Mouse (Mus musculus) neural tube, embryonic 15.5 days (tissue): ENCODE measurements around the gene Tmem28. TPM values are rescaled to one million over a fixed set of nuclear protein-coding genes. Genes with fewer than 3 reads are reported as not detected.

Source experiments
- ATAC-seq: fragments of 200-750 bp; cut with Nextera tagmentation; 2 replicates; pipeline ENCODE4 v1.8.0; 2017; ENCODE audit warnings: mild to moderate bottlenecking, moderate TSS enrichment, moderate library complexity; ENCODE audit not compliant: low FRiP score
- H3K27ac ChIP-seq: fragments of 300-500 bp; sonication (generic); replicated peaks from 2 replicates; pipeline ENCODE4 v1.5.1; 2015; ENCODE audit warnings: mild to moderate bottlenecking, inconsistent platforms
- H3K27me3 ChIP-seq: fragments of 300-500 bp; sonication (generic); replicated peaks from 2 replicates; pipeline ENCODE4 v1.6.1; 2015; ENCODE audit warnings: inconsistent platforms
- H3K36me3 ChIP-seq: fragments of 300-500 bp; sonication (generic); 2 replicates; pipeline ENCODE4 v1.6.1; 2015; ENCODE audit warnings: inconsistent platforms
- H3K4me1 ChIP-seq: fragments of 300-500 bp; sonication (generic); 2 replicates; pipeline ENCODE4 v1.6.1; 2015; ENCODE audit warnings: inconsistent platforms
- H3K4me2 ChIP-seq: fragments of 300-500 bp; sonication (generic); 2 replicates; pipeline ENCODE4 v1.6.1; 2015; ENCODE audit warnings: inconsistent platforms, mild to moderate bottlenecking, moderate library complexity
- H3K4me3 ChIP-seq: fragments of 300-500 bp; sonication (generic); replicated peaks from 2 replicates; pipeline ENCODE4 v1.5.1; 2015; ENCODE audit warnings: mild to moderate bottlenecking, inconsistent platforms
- H3K9ac ChIP-seq: fragments of 300-500 bp; sonication (generic); replicated peaks from 2 replicates; pipeline ENCODE4 v1.6.1; 2015; ENCODE audit warnings: mild to moderate bottlenecking, inconsistent platforms
- H3K9me3 ChIP-seq: fragments of 300-500 bp; sonication (generic); replicated peaks from 2 replicates; pipeline ENCODE4 v1.6.1; 2016; ENCODE audit warnings: inconsistent platforms
- WGBS: fragments of 180-500 bp; shearing (Covaris S2); methylation state at CpG from one replicate; pipeline ENCODE4 v1.1.7; 2015; ENCODE audit warnings: mixed read lengths; 5-methylcytosine and 5-hydroxymethylcytosine counted together
- polyA plus RNA-seq: library from polyadenylated mRNA; unstranded; fragments of >200 nt; fragmentation: Nextera tagmentation; extraction: Ambion mirVana; gene quantifications from 2 replicates; pipeline ENCODE4 v1.2.1, GENCODE M21; 2015

Tmem28 gene
- 1.6 and 1.8 TPM in 2 replicates for polyA plus RNA-seq

DNA sequence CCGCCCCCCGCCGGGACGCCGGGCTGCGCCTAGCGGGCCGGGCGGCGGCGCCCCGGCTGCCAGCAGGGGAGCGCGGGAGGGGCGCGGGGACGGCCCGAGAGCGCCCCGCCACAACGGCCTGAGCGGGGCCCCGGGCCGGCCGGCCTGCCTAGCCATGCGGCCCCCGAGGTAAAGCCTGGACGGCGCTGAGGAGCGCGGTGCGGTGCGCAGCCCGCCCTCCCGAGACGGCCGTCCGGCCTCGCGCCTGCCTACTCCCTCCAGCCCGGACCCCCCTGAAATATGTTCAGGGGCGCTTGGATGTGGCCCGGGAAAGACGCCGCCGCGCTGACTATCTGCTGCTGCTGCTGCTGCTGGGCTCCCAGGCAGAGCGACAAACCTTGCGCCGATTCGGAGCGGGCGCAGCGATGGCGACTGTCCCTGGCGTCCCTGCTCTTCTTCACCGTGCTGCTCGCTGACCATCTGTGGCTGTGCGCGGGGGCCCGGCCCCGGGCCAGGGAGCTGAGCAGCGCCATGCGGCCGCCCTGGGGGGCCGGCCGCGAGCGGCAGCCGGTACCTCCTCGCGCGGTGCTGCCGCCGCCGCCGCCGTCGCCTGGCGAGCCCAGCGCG, at the start of gene Tmem28:
Tmem28 (plus strand) TSS at position 232 of the 606 bp plus-strand sequence.
- Histone ChIP-seq H3K36me3 (no peaks in the 10 kb centered on the region), H3K4me2 (peak within 1 kb of the TSS; percentile 68), H3K27ac (peak within 1 kb of the TSS; percentile 76), H3K9me3 (no peaks in the 10 kb centered on the region), H3K27me3 (peaks cover 12% of the 10 kb centered on the region; the same call in 1 of the 2 replicates), H3K9ac (peak within 1 kb of the TSS; percentile 50), H3K4me1 (0 out of 2 replicates have a peak, but pooled peaks cover 3% of the 10 kb centered on the region), H3K4me3 (peak within 1 kb of the TSS; percentile 60)
- ATAC-seq, result peak; percentile 22
- 25% methylated on average over 21 of the region's 82 CpGs for WGBS

- Histone ChIP-seq H3K4me3 (no peak overlapping the region), H3K4me1 (no peaks in the 10 kb centered on the region), H3K9ac (no peak overlapping the region), H3K27ac (no peak overlapping the region), H3K9me3 (no peaks in the 10 kb centered on the region), H3K36me3 (no peaks in the 10 kb centered on the region), H3K27me3 (no peaks in the 10 kb centered on the region; the same call in 1 of the 2 replicates), H3K4me2 (no peak overlapping the region)
- 51% methylated on average over 4 of the region's 4 CpGs for WGBS
- no peak for ATAC-seq
Observed at GRCm38 (mm10) chrX:99780308-99780707, 40.5 kb upstream of the Tmem28 start.

GRCm38 (mm10) chrX:99808375-99808774, 12.4 kb upstream of the Tmem28 start:
- H3K4me1 ChIP-seq, result no peaks in the 10 kb centered on the region
- H3K9ac ChIP-seq, result no peak overlapping the region
- H3K27ac ChIP-seq, result no peak overlapping the region
- no peaks in the 10 kb centered on the region for H3K9me3 ChIP-seq
- H3K4me2 ChIP-seq, result no peak overlapping the region
- no peak; the same call in 1 of the 2 replicates for ATAC-seq
- no peak overlapping the region for H3K4me3 ChIP-seq
- peaks cover 4% of the 10 kb centered on the region; the same call in 1 of the 2 replicates for H3K27me3 ChIP-seq
- 50% methylated on average over 1 of the region's 1 CpGs for WGBS
- H3K36me3 ChIP-seq, result no peaks in the 10 kb centered on the region

- Histone ChIP-seq H3K36me3 (no peaks in the 10 kb centered on the region), H3K9me3 (no peaks in the 10 kb centered on the region), H3K9ac (no peak overlapping the region), H3K27me3 (peaks cover 15% of the 10 kb centered on the region; the same call in 1 of the 2 replicates), H3K4me1 (0 out of 2 replicates have a peak, but pooled peaks cover 3% of the 10 kb centered on the region), H3K27ac (peak overlapping the region; percentile 76), H3K4me3 (peak overlapping the region; percentile 60), H3K4me2 (peak overlapping the region; percentile 68)
- peak; percentile 79 for ATAC-seq
- 19% methylated on average over 21 of the region's 22 CpGs for WGBS
Observed at GRCm38 (mm10) chrX:99819395-99819935, 1.4 kb upstream of the Tmem28 start.

GRCm38 (mm10) chrX:99819936-99820789, 658 bp upstream of the Tmem28 start:
- Histone ChIP-seq H3K27ac (peak overlapping the region; percentile 76), H3K27me3 (peaks cover 12% of the 10 kb centered on the region; the same call in 1 of the 2 replicates), H3K4me3 (peak overlapping the region; percentile 60), H3K9me3 (no peaks in the 10 kb centered on the region), H3K9ac (peak overlapping the region; percentile 50), H3K36me3 (no peaks in the 10 kb centered on the region), H3K4me2 (peak overlapping the region; percentile 68), H3K4me1 (0 out of 2 replicates have a peak, but pooled peaks cover 3% of the 10 kb centered on the region)
- ATAC-seq, result peak; percentile 88
- WGBS, result 22% methylated on average over 48 of the region's 105 CpGs

GRCm38 (mm10) chrX:99842090-99842489, 21.3 kb downstream of the Tmem28 start:
- no peak for ATAC-seq
- Histone ChIP-seq H3K9ac (no peak overlapping the region), H3K4me3 (no peak overlapping the region), H3K27ac (no peak overlapping the region), H3K27me3 (no peaks in the 10 kb centered on the region), H3K9me3 (no peaks in the 10 kb centered on the region), H3K4me1 (no peaks in the 10 kb centered on the region), H3K36me3 (no peaks in the 10 kb centered on the region), H3K4me2 (no peak overlapping the region)
- 22% methylated on average over 2 of the region's 2 CpGs for WGBS

- 16% methylated on average over 32 of the region's 35 CpGs for WGBS
- Histone ChIP-seq H3K27ac (no peak overlapping the region), H3K4me2 (peak overlapping the region; percentile 48), H3K27me3 (peaks cover 36% of the 10 kb centered on the region), H3K36me3 (no peaks in the 10 kb centered on the region), H3K9me3 (no peaks in the 10 kb centered on the region), H3K9ac (no peak overlapping the region), H3K4me1 (no peaks in the 10 kb centered on the region), H3K4me3 (peak overlapping the region; percentile 27)
- ATAC-seq, result peak; percentile 45
Observed at GRCm38 (mm10) chrX:99853261-99853741, 32.5 kb downstream of the Tmem28 start.

- Histone ChIP-seq H3K36me3 (no peaks in the 10 kb centered on the region), H3K4me2 (peak overlapping the region; percentile 48), H3K9me3 (no peaks in the 10 kb centered on the region), H3K4me1 (no peaks in the 10 kb centered on the region), H3K27me3 (peaks cover 36% of the 10 kb centered on the region), H3K9ac (no peak overlapping the region), H3K4me3 (no peak overlapping the region), H3K27ac (no peak overlapping the region)
- 53% methylated on average over 3 of the region's 3 CpGs for WGBS
- no peak for ATAC-seq
Observed at GRCm38 (mm10) chrX:99853834-99854233, 33.0 kb downstream of the Tmem28 start.

DNA sequence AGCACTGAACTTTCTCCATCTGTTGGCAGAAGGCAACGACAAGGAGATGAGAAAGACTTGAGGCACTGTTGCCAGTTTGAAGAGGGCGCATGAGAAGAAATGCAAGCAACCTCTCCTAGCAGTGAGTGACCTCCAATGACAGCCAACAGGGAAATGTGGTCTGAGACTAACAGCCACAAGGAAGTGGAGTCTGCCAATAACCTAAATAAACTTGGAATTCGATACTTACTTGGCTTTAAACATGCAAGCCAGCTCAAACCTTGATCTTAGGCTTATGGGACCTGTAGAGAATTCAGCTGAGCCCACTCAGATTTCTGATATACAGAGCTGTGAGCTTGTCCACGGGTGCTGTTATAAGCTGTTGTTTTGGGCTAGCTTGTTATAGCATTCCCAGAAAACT, 51.4 kb downstream of the Tmem28 start:
- Histone ChIP-seq H3K9me3 (no peaks in the 10 kb centered on the region), H3K27me3 (peaks cover 3% of the 10 kb centered on the region; the same call in 1 of the 2 replicates), H3K4me3 (no peak overlapping the region), H3K9ac (no peak overlapping the region), H3K4me1 (no peaks in the 10 kb centered on the region), H3K4me2 (no peak overlapping the region), H3K27ac (no peak overlapping the region), H3K36me3 (no peaks in the 10 kb centered on the region)
- 79% methylated on average over 4 of the region's 4 CpGs for WGBS
- ATAC-seq, result no peak

DNA sequence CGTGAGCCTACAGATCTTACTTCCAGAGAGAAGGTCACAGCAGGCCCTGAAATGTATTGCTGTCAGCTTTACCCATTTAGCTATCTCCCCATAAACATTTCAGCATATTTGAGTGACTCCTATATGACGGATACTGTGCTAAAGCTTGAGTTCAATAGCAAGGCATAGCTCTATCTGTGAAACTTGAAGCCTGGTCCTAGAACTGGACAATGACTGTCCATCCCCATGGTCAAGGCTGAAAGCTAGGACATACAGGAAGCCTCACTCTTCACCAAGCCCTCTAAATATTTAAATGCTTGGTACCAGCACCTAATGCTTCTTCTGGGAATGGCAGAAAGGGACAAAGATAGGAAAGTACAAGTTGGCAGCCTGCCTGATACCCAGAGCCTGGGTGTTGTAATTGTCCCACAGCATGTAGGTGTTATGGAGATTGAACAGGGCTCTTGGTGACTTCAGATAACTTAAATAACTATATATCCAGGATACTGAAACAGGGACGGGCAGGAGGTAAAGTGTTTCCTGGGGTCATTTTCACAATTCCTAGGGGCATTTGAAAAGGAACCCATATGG, 51.9 kb downstream of the Tmem28 start:
- no peak overlapping the region for H3K4me3 ChIP-seq
- H3K27me3 ChIP-seq, result peaks cover 3% of the 10 kb centered on the region; the same call in 1 of the 2 replicates
- no peak for ATAC-seq
- H3K36me3 ChIP-seq, result no peaks in the 10 kb centered on the region
- H3K9ac ChIP-seq, result no peak overlapping the region
- no peaks in the 10 kb centered on the region for H3K4me1 ChIP-seq
- 84% methylated on average over 3 of the region's 3 CpGs for WGBS
- H3K9me3 ChIP-seq, result no peaks in the 10 kb centered on the region
- H3K27ac ChIP-seq, result no peak overlapping the region
- H3K4me2 ChIP-seq, result no peak overlapping the region

- ATAC-seq, result no peak
- H3K4me1 ChIP-seq, result no peaks in the 10 kb centered on the region
- no peak overlapping the region for H3K9ac ChIP-seq
- H3K27me3 ChIP-seq, result peaks cover 3% of the 10 kb centered on the region; the same call in 1 of the 2 replicates
- H3K27ac ChIP-seq, result no peak overlapping the region
- no peak overlapping the region for H3K4me3 ChIP-seq
- H3K36me3 ChIP-seq, result no peaks in the 10 kb centered on the region
- no peaks in the 10 kb centered on the region for H3K9me3 ChIP-seq
- WGBS, result 59% methylated on average over 2 of the region's 2 CpGs
- no peak overlapping the region for H3K4me2 ChIP-seq
Observed at GRCm38 (mm10) chrX:99873259-99873919, 52.6 kb downstream of the Tmem28 start.
